Mouse (Mus musculus) frontal cortex, adult (tissue): ENCODE data around the gene Marcksl1.
A peak's percentile ranks its signal among the peaks of the same experiment; 100 is the strongest.

Experiments used
- ATAC-seq: cut with Nextera tagmentation; 2 replicates; pipeline ENCODE4 v1.9.2; 2017; ENCODE audit warnings: mild to moderate bottlenecking, moderate library complexity, mixed read lengths; ENCODE audit not compliant: low TSS enrichment

Marcksl1 gene

GRCm38 (mm10) chr4:129513086-129513767, at the start of gene Marcksl1:
TSS of gene Marcksl1 (plus strand) at chr4:129513581.
- no peak for ATAC-seq

GRCm38 (mm10) chr4:129464286-129464815, 49.0 kb upstream of the Marcksl1 start:
- ATAC-seq: no peak

- no peak for ATAC-seq
These were observed 37.3 kb upstream of the Marcksl1 start for GRCm38 (mm10) chr4:129476047-129476446.

GRCm38 (mm10) chr4:129479863-129480262, 33.5 kb upstream of the Marcksl1 start:
- no peak for ATAC-seq

- ATAC-seq: no peak; the same call in 1 of the 2 replicates
These were observed 32.3 kb upstream of the Marcksl1 start for GRCm38 (mm10) chr4:129481090-129481489.

- ATAC-seq: 0 out of 2 replicates have a peak, but pooled peaks have one; percentile 29
These were observed 22.2 kb upstream of the Marcksl1 start, which contains the start of the genes Tssk3 and Fam229a for GRCm38 (mm10) chr4:129490972-129491880. TSS of gene Tssk3 (minus strand) at chr4:129491022. TSS of gene Fam229a (plus strand) at chr4:129491190.

GRCm38 (mm10) chr4:129494681-129495080, 18.7 kb upstream of the Marcksl1 start:
- no peak for ATAC-seq

- ATAC-seq: peak; percentile 15; the same call in 1 of the 2 replicates
These were observed 17.5 kb upstream of the Marcksl1 start for GRCm38 (mm10) chr4:129495672-129496562.

- no peak for ATAC-seq
These were observed 16.8 kb upstream of the Marcksl1 start for GRCm38 (mm10) chr4:129496631-129497030.

GRCm38 (mm10) chr4:129498941-129499340, 14.4 kb upstream of the Marcksl1 start:
- ATAC-seq: no peak

GRCm38 (mm10) chr4:129500017-129500416, 13.4 kb upstream of the Marcksl1 start:
- ATAC-seq: no peak

- peak; percentile 52; the same call in 1 of the 2 replicates for ATAC-seq
These were observed 12.5 kb upstream of the Marcksl1 start for GRCm38 (mm10) chr4:129500607-129501566.

- no peak for ATAC-seq
These were observed 11.0 kb upstream of the Marcksl1 start for GRCm38 (mm10) chr4:129502327-129502888.

GRCm38 (mm10) chr4:129502901-129503444, 10.4 kb upstream of the Marcksl1 start:
- no peak for ATAC-seq

- ATAC-seq: no peak
These were observed 7.9 kb upstream of the Marcksl1 start for GRCm38 (mm10) chr4:129505511-129505910.

- no peak for ATAC-seq
These were observed 5.7 kb upstream of the Marcksl1 start for GRCm38 (mm10) chr4:129507434-129508236.

- ATAC-seq: no peak
These were observed 5.2 kb upstream of the Marcksl1 start for GRCm38 (mm10) chr4:129508237-129508515.

- ATAC-seq: no peak
These were observed 4.4 kb upstream of the Marcksl1 start for GRCm38 (mm10) chr4:129508834-129509600.
